Mouse (Mus musculus) kidney, embryonic 16.5 days (tissue): ENCODE data around the gene Pecr. TPM values are rescaled to one million over a fixed set of nuclear protein-coding genes. Genes with fewer than 3 reads are reported as not detected.

ENCODE experiments used
- ATAC-seq: fragments of 200-750 bp; cut with Nextera tagmentation; 2 replicates; pipeline ENCODE4 v1.8.0; 2017; ENCODE audit warnings: moderate TSS enrichment; ENCODE audit not compliant: low FRiP score, low TSS enrichment
- H3K27ac ChIP-seq: fragments of 300-500 bp; sonication (generic); 2 replicates; pipeline ENCODE4 v1.5.1; 2014; ENCODE audit warnings: low read length
- H3K27me3 ChIP-seq: fragments of 300-500 bp; sonication (generic); 2 replicates; pipeline ENCODE4 v1.6.1; 2014; ENCODE audit warnings: low read length, control low read depth, mixed read lengths; ENCODE audit not compliant: insufficient read depth
- H3K36me3 ChIP-seq: fragments of 300-500 bp; sonication (generic); 2 replicates; pipeline ENCODE4 v1.6.1; 2014; ENCODE audit warnings: low read length, control low read depth, mixed read lengths; ENCODE audit not compliant: insufficient read depth
- H3K4me1 ChIP-seq: fragments of 300-500 bp; sonication (generic); 2 replicates; pipeline ENCODE4 v1.6.1; 2014; ENCODE audit warnings: low read length, control low read depth, mixed read lengths; ENCODE audit not compliant: insufficient read depth
- H3K4me2 ChIP-seq: fragments of 300-500 bp; sonication (generic); replicated peaks from 2 replicates; pipeline ENCODE4 v1.6.1; 2014; ENCODE audit warnings: low read depth, low read length
- H3K4me3 ChIP-seq: fragments of 300-500 bp; sonication (generic); 2 replicates; pipeline ENCODE4 v1.5.1; 2014; ENCODE audit warnings: mild to moderate bottlenecking, low read length
- H3K9ac ChIP-seq: fragments of 300-500 bp; sonication (generic); replicated peaks from 2 replicates; pipeline ENCODE4 v1.6.1; 2014; ENCODE audit warnings: low read length
- H3K9me3 ChIP-seq: fragments of 300-500 bp; sonication (generic); 2 replicates; pipeline ENCODE4 v1.6.1; 2016; ENCODE audit warnings: low read length, control low read depth
- WGBS: fragments of 180-500 bp; shearing (Covaris S2); extraction: QIAGEN DNeasy Blood & Tissue Kit; methylation state at CpG from one replicate; pipeline ENCODE4 v1.1.7; 2014; 5-methylcytosine and 5-hydroxymethylcytosine counted together
- polyA plus RNA-seq: library from polyadenylated mRNA; unstranded; fragments of >200 nt; fragmentation: Nextera tagmentation; extraction: Ambion mirVana; gene quantifications from 2 replicates; pipeline ENCODE4 v1.2.1, GENCODE M21; 2015

Gene Pecr
- polyA plus RNA-seq, 1 experiment from 2014 or later: 70.7 TPM

DNA sequence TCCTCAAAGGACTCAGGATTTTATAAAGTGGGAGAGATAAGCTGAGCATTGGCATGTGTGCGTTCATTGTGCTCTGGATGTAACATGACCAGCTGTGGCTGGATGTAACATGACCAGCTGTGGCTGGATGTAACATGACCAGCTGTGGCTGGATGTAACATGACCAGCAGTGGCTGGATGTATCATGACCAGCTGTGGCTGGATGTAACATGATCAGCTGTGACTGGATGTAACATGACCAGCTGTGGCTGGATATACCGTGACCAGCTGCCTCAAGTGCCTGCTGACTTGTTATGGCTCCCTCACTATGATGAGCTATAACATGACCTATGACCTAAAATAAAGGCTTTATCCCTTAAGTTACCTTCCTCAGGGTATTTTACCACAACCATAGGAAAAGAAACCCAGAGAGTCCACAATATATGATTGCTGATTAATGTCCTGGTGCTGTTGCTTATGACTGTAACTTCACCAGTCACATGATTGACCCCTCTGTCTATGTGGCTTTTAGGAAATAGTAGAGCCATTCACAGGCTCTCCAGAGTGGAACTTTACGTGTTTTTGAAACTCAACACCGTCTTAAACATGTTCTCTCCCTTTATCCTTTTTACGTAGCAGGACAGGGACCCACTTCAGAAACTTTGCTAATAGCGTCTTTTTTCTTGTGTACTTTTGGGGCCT lies 25.8 kb upstream of the Pecr start:
- 51% methylated on average over 6 of the region's 6 CpGs for WGBS
- no peak overlapping the region for H3K27ac ChIP-seq
- no peaks in the 10 kb centered on the region for H3K9me3 ChIP-seq
- peaks cover 19% of the 10 kb centered on the region for H3K4me1 ChIP-seq
- 0 out of 2 replicates have a peak, but pooled peaks cover 10% of the 10 kb centered on the region for H3K36me3 ChIP-seq
- no peak overlapping the region for H3K4me3 ChIP-seq
- no peak overlapping the region for H3K9ac ChIP-seq
- no peak overlapping the region for H3K4me2 ChIP-seq
- H3K27me3 ChIP-seq: no peaks in the 10 kb centered on the region
- ATAC-seq: no peak

- WGBS: 41% methylated on average over 4 of the region's 4 CpGs
- ATAC-seq: no peak
- H3K27ac ChIP-seq: no peak overlapping the region; the same call in 1 of the 2 replicates
Measured at GRCm38 (mm10) chr1:72308919-72309318, 24.8 kb upstream of the Pecr start.

GRCm38 (mm10) chr1:72307317-72307798 lies 23.2 kb upstream of the Pecr start, which contains the start of gene Xrcc5:
Gene Xrcc5, plus strand, starts transcription at chr1:72307421.
- peak within 1 kb of the TSS; percentile 66 for H3K4me2 ChIP-seq
- 0% methylated on average over 21 of the region's 21 CpGs for WGBS
- no peaks in the 10 kb centered on the region for H3K27me3 ChIP-seq

More at GRCm38 (mm10) chr1:72308919-72309318, 24.8 kb upstream of the Pecr start:
- Histone ChIP-seq H3K4me1 (peaks cover 19% of the 10 kb centered on the region), H3K9me3 (no peaks in the 10 kb centered on the region), H3K4me3 (no peak overlapping the region), H3K36me3 (0 out of 2 replicates have a peak, but pooled peaks cover 10% of the 10 kb centered on the region), H3K9ac (no peak overlapping the region; the same call in 1 of the 2 replicates), H3K4me2 (no peak overlapping the region), H3K27me3 (no peaks in the 10 kb centered on the region)

DNA sequence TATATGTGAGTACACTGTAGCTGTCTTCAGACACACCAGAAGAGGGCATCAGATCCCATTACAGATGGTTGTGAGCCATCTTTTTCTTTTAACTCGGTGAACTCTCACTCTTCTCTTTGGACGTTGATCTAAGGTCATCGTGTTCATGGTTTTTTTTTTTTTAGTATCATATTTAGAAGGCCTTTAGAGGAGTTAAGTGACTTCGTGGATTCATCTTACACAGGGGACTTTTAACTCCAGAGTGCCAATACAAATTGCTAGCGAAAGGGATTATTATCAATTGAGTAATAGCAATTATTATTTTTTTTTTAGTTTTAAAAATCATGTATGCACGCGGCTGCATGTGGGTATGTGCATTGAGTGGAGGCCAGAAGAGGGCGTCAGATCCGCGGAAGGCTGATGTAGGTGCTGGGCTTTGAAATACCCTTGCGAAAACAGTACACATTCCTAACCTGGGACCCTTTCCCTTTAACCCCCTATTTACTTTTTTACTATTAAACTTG lies 22.6 kb upstream of the Pecr start:
- peak overlapping the region; percentile 76 for H3K4me3 ChIP-seq
- no peaks in the 10 kb centered on the region for H3K27me3 ChIP-seq
- 0 out of 2 replicates have a peak, but pooled peaks cover under 1% of the 10 kb centered on the region for H3K36me3 ChIP-seq
- peak; percentile 86 for ATAC-seq
- peak overlapping the region; percentile 66 for H3K4me2 ChIP-seq
- H3K4me1 ChIP-seq: peaks cover 19% of the 10 kb centered on the region
- peak overlapping the region; percentile 88 for H3K9ac ChIP-seq
- H3K9me3 ChIP-seq: no peaks in the 10 kb centered on the region
- 2% methylated on average over 11 of the region's 11 CpGs for WGBS
- peak overlapping the region; percentile 92 for H3K27ac ChIP-seq

More at GRCm38 (mm10) chr1:72307317-72307798, 23.2 kb upstream of the Pecr start, which contains the start of gene Xrcc5:
- Histone ChIP-seq H3K9me3 (no peaks in the 10 kb centered on the region), H3K27ac (peak within 1 kb of the TSS; percentile 92), H3K36me3 (0 out of 2 replicates have a peak, but pooled peaks cover 6% of the 10 kb centered on the region), H3K9ac (peak within 1 kb of the TSS; percentile 88), H3K4me3 (peak within 1 kb of the TSS; percentile 76), H3K4me1 (peaks cover 19% of the 10 kb centered on the region)
- peak; percentile 98 for ATAC-seq

DNA sequence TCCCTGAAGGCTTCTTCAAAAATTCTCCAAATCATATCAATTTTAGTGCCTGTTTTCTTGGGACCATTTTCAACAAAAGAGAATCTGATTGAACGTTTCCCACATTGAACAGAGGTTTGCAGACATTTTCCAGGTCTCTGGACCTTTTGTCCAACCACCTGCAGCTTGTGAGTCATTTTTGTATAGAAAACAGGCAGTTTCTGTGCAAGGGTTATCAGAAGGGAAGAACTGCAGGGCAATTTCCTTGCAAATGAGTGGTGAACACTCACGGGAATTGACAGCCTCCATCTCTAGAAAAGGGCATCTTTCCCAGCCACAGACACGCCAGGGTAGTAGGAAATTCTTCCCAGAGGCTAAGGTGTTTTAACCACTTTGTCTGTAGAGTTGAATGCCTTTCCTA lies 22.1 kb upstream of the Pecr start:
- Histone ChIP-seq H3K4me2 (peak overlapping the region; percentile 66), H3K9me3 (no peaks in the 10 kb centered on the region), H3K36me3 (no peaks in the 10 kb centered on the region), H3K9ac (no peak overlapping the region), H3K27ac (no peak overlapping the region), H3K27me3 (no peaks in the 10 kb centered on the region), H3K4me3 (no peak overlapping the region), H3K4me1 (peaks cover 19% of the 10 kb centered on the region)
- WGBS: 72% methylated on average over 3 of the region's 3 CpGs
- no peak for ATAC-seq

DNA sequence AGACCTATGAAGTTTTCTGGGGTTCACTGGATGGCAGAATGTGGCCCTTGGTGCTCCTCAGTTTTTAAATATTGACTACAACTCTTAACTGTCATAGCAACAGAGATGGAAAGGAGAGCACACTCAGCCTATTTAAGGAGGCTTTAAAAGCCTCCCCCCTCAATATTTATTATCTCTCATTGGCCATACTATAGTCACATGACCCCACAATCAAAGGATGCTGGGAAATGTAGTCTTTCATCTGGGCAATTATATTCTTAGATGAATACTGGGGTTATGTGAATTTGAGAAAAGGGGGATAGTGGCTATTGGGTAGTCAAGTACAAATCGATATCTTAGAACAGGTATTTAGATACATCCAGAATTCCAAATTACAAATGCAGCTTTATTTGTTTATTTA lies 17.7 kb upstream of the Pecr start:
- H3K27ac ChIP-seq: no peak overlapping the region
- no peak overlapping the region for H3K4me2 ChIP-seq
- H3K9me3 ChIP-seq: no peaks in the 10 kb centered on the region
- H3K4me3 ChIP-seq: no peak overlapping the region
- 96% methylated on average over 1 of the region's 1 CpGs for WGBS
- H3K36me3 ChIP-seq: no peaks in the 10 kb centered on the region
- no peak overlapping the region for H3K9ac ChIP-seq
- no peaks in the 10 kb centered on the region for H3K4me1 ChIP-seq
- H3K27me3 ChIP-seq: no peaks in the 10 kb centered on the region
- no peak for ATAC-seq

DNA sequence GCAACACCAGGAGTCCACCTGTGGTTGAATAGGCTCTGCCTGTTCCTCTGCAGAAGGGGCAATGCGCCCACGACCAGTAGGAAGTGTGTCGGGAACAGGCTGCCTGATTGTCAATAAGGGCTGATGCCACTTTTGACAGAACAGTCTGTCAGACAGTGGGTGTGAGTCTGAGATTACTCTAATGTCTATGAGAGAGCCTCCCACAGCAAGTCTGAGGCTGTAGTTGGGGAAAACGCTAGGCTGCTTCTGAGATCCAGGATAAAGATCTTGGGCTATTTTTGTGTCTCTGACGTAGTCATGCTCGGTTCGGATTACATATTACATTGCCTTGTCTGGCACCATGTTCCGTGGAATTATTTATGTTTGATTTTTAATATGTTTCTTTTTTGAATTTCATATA lies 11.6 kb upstream of the Pecr start:
- Histone ChIP-seq H3K9ac (no peak overlapping the region), H3K4me3 (no peak overlapping the region), H3K4me2 (no peak overlapping the region), H3K27me3 (no peaks in the 10 kb centered on the region), H3K4me1 (no peaks in the 10 kb centered on the region), H3K9me3 (no peaks in the 10 kb centered on the region), H3K27ac (no peak overlapping the region), H3K36me3 (no peaks in the 10 kb centered on the region)
- ATAC-seq: no peak
- WGBS: 74% methylated on average over 8 of the region's 8 CpGs

DNA sequence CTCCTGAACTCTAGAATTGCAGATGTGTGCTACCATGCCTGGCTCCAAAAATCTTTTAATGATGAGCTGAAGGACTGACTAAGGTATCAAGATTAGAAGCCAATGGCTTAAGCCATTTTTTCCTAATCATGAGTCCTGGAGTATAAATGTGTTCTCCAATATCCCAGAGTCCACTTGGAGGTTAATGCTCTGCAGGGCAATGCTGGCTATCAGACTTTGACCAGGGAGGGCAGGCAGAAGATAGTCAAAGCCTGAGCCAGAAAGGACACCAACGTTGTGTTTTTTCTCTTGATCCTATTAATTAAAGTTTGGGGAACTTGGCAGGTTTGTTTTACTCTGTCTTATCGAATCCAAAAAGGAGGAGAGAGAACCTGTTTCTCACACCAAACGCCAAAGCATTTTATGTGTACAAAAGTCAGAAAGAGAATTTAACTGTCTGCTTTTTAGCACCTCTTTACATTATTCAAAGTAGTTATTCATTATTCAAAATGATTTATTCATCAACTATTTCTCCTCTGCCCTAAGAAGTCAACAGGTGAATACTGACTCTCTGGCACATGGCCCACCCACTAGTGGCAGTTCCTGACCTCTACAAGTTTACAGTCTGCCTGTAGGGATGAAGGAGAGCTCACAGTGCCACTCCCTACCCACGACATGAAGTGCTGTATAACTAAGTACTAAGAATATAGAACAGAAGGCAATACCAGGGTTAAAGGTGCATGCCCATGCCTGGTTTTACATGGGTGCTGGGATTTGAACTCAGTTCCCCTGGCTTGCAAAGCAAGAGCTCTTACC lies 10.0 kb upstream of the Pecr start:
- 55% methylated on average over 4 of the region's 4 CpGs for WGBS
- ATAC-seq: no peak
- H3K9me3 ChIP-seq: no peaks in the 10 kb centered on the region

GRCm38 (mm10) chr1:72291925-72292324 lies 7.8 kb upstream of the Pecr start:
- H3K4me3 ChIP-seq: no peak overlapping the region
- no peak overlapping the region for H3K9ac ChIP-seq
- no peaks in the 10 kb centered on the region for H3K27me3 ChIP-seq
- no peak for ATAC-seq
- no peak overlapping the region for H3K4me2 ChIP-seq
- no peaks in the 10 kb centered on the region for H3K36me3 ChIP-seq
- H3K4me1 ChIP-seq: peaks cover 5% of the 10 kb centered on the region; the same call in 1 of the 2 replicates
- WGBS: 78% methylated on average over 2 of the region's 2 CpGs
- no peaks in the 10 kb centered on the region for H3K9me3 ChIP-seq
- no peak overlapping the region for H3K27ac ChIP-seq

More for the DNA sequence above, 10.0 kb upstream of the Pecr start:
- Histone ChIP-seq H3K4me1 (no peaks in the 10 kb centered on the region), H3K4me2 (no peak overlapping the region), H3K27me3 (no peaks in the 10 kb centered on the region), H3K9ac (no peak overlapping the region), H3K27ac (no peak overlapping the region), H3K4me3 (no peak overlapping the region), H3K36me3 (no peaks in the 10 kb centered on the region)
